Comparison of ENCODE assay signal across 23 mouse cellular contexts in genomic region chr5:120876839-120877238, GRCm38 (mm10). TPM values are rescaled to one million over a fixed set of nuclear protein-coding genes. Genes with fewer than 3 reads are reported as not detected.
"Had no signal": no experiment of that assay in that cellular context is flagged by ENCODE, and none has a peak within 500 bp of the region (broad histone marks: within the 10 kb centered on the region; RNA-seq: fewer than 3 reads in every experiment).

No protein-coding gene starts in this region.

RNA-seq across cellular contexts. Expression of gene Oas1g, which starts 10.6 kb away (rescaled TPM):
- polyA plus RNA-seq: hindbrain, embryonic 12.5 days had no signal

RNA-seq across cellular contexts. Expression of gene Oas1h, which starts 15.6 kb away (rescaled TPM):
- polyA plus RNA-seq: heart, embryonic 14.5 days; heart, embryonic 15.5 days; heart, embryonic 16.5 days; heart, postnatal 0 days; hindbrain, embryonic 10.5 days; hindbrain, embryonic 11.5 days; hindbrain, embryonic 12.5 days; hindbrain, embryonic 13.5 days; hindbrain, embryonic 14.5 days; hindbrain, embryonic 15.5 days; hindbrain, embryonic 16.5 days; hindbrain, postnatal 0 days; inflammation-experienced regulatory T-cells, adult 6 months; intestine, embryonic 14.5 days; intestine, embryonic 15.5 days; intestine, embryonic 16.5 days; intestine, postnatal 0 days; kidney, adult 2 months; kidney, embryonic 14.5 days; kidney, embryonic 15.5 days; kidney, embryonic 16.5 days; large intestine, adult 2 months had no signal

RNA-seq across cellular contexts. Expression of gene Oas1f, which starts 29.7 kb away (rescaled TPM):
- polyA plus RNA-seq: heart, embryonic 14.5 days; heart, embryonic 15.5 days; heart, postnatal 0 days; hindbrain, embryonic 10.5 days; hindbrain, embryonic 11.5 days; hindbrain, embryonic 12.5 days; hindbrain, embryonic 13.5 days; hindbrain, embryonic 14.5 days; hindbrain, embryonic 15.5 days; hindbrain, embryonic 16.5 days; hindbrain, postnatal 0 days; inflammation-experienced regulatory T-cells, adult 6 months; intestine, embryonic 14.5 days; intestine, embryonic 15.5 days; intestine, postnatal 0 days; kidney, embryonic 14.5 days; kidney, embryonic 15.5 days had no signal

RNA-seq across cellular contexts. Expression of gene Oas1d, which starts 37.5 kb away (rescaled TPM):
- polyA plus RNA-seq: heart, embryonic 14.5 days; heart, embryonic 15.5 days; heart, postnatal 0 days; hindbrain, embryonic 10.5 days; hindbrain, embryonic 11.5 days; hindbrain, embryonic 12.5 days; hindbrain, embryonic 13.5 days; hindbrain, embryonic 14.5 days; hindbrain, embryonic 15.5 days; inflammation-experienced regulatory T-cells, adult 6 months; intestine, embryonic 15.5 days; intestine, embryonic 16.5 days; kidney, adult 2 months; kidney, embryonic 14.5 days; kidney, embryonic 15.5 days; kidney, embryonic 16.5 days; kidney, postnatal 0 days had no signal
